Mouse (Mus musculus) liver, embryonic 12.5 days (tissue): ENCODE data around the gene Zic2. TPM values are rescaled to one million over a fixed set of nuclear protein-coding genes. Genes with fewer than 3 reads are reported as not detected.

Experiments used
- ATAC-seq: fragments of 200-750 bp; cut with Nextera tagmentation; 2 replicates; pipeline ENCODE4 v1.8.0; 2017; ENCODE audit warnings: moderate number of reproducible peaks, mild to moderate bottlenecking, moderate library complexity
- H3K27ac ChIP-seq: fragments of 300-500 bp; sonication (generic); 2 replicates; pipeline ENCODE4 v1.5.1; 2016; ENCODE audit warnings: mild to moderate bottlenecking
- H3K27me3 ChIP-seq: fragments of 300-500 bp; sonication (generic); replicated peaks from 2 replicates; pipeline ENCODE4 v1.6.1; 2016; ENCODE audit warnings: mild to moderate bottlenecking, moderate library complexity
- H3K36me3 ChIP-seq: fragments of 300-500 bp; sonication (generic); 2 replicates; pipeline ENCODE4 v1.6.1; 2016; ENCODE audit warnings: mild to moderate bottlenecking, moderate library complexity
- H3K4me1 ChIP-seq: fragments of 300-500 bp; sonication (generic); 2 replicates; pipeline ENCODE4 v1.6.1; 2016
- H3K4me2 ChIP-seq: fragments of 300-500 bp; sonication (generic); 2 replicates; pipeline ENCODE4 v1.6.1; 2016; ENCODE audit warnings: mild to moderate bottlenecking, moderate library complexity
- H3K4me3 ChIP-seq: fragments of 300-500 bp; sonication (generic); 2 replicates; pipeline ENCODE4 v1.5.1; 2016; ENCODE audit warnings: mild to moderate bottlenecking, moderate library complexity
- H3K9ac ChIP-seq: fragments of 300-500 bp; sonication (generic); 2 replicates; pipeline ENCODE4 v1.6.1; 2016; ENCODE audit warnings: mild to moderate bottlenecking, moderate library complexity
- H3K9me3 ChIP-seq: fragments of 300-500 bp; sonication (generic); replicated peaks from 2 replicates; pipeline ENCODE4 v1.6.1; 2016; ENCODE audit warnings: mild to moderate bottlenecking, moderate library complexity
- WGBS: fragments of 180-500 bp; shearing (Covaris S2); methylation state at CpG from one replicate; pipeline ENCODE4 v1.1.7; 2016; ENCODE audit not compliant: insufficient replicate concordance; 5-methylcytosine and 5-hydroxymethylcytosine counted together
- polyA plus RNA-seq: library from polyadenylated mRNA; unstranded; fragments of >200 nt; fragmentation: Nextera tagmentation; extraction: Ambion mirVana; gene quantifications from 2 replicates; pipeline ENCODE4 v1.2.1, GENCODE M21; 2016

Zic2 gene
- polyA plus RNA-seq, 1 experiment from 2014 or later, result not detected

DNA sequence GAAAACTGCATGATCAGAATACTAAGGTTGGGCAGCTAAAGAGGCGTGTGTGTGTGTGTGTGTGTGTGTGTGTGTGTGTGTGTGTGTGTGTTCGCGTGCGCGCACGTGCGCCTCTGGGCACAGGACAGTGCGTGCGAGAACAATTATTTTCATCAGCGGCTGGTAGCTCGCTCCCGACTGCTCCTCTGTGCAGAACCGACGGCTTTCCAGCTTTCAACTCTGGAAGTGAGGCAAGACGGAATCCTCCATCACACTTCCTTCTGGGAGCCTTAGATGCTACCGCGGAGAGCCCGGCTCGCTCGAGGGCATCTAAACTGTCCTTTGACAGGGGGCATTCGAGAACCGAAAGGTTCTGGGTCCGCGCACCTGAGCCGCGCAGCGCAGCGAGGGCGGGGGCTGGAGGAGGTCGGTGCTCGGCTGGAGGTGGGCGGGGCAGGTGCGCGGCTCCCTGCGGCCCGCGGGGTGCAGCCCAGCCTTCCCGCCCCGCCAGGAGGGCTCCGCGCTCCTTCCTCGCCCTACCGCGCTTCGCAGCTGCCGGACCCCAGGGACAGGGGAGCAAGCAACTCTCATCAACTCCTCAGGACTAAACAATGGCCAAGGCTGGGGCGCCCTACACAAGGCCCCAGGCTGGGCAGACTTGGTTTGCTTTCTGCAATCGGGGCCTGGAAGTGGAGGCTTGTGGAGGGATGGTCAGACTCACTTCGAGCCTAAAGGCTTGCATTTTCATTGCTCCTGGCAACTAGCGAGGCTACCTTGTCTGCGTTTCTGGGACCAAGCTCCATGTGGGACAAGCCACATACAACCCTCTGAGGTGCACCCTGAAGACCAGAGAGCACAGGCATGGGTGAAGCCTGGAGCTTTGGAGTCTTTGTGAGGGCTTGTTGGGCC is 15.4 kb downstream of the Zic2 start, which contains the start of gene Gm10837:
Gm10837 (plus strand) TSS at position 146 of the 888 bp plus-strand sequence.
- peak within 1 kb of the TSS; percentile 49 for H3K4me2 ChIP-seq
- H3K9ac ChIP-seq, result no peak within 1 kb of the TSS
- no peak for ATAC-seq
- peaks cover 75% of the 10 kb centered on the region for H3K27me3 ChIP-seq
- no peaks in the 10 kb centered on the region for H3K36me3 ChIP-seq
- 3% methylated on average over 51 of the region's 51 CpGs for WGBS
- H3K9me3 ChIP-seq, result no peaks in the 10 kb centered on the region
- peaks cover 7% of the 10 kb centered on the region for H3K4me1 ChIP-seq
- peak within 1 kb of the TSS; percentile 27 for H3K4me3 ChIP-seq
- no peak within 1 kb of the TSS for H3K27ac ChIP-seq

DNA sequence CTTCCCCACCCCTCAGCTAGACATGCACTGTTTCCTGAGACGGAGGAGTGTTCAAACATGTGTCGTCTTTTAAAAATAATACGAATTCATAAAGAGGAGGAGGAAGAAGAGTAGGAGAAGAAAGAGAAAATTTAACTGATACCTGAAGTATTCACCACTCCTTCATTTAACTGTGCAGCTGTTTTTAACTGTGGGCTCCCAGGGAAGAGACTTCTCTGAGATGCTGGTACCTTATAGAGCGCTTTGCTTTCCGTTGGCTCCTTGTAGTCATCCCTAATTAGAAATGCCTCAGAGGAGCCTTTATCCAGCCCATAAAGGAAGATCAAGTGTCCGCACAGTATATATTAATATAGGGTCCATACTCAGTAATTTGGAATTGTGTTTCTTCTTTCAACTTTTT is 16.3 kb downstream of the Zic2 start:
- Histone ChIP-seq H3K36me3 (no peaks in the 10 kb centered on the region), H3K4me1 (peaks cover 7% of the 10 kb centered on the region), H3K9me3 (no peaks in the 10 kb centered on the region), H3K27me3 (peaks cover 71% of the 10 kb centered on the region), H3K27ac (no peak overlapping the region), H3K9ac (no peak overlapping the region), H3K4me3 (no peak overlapping the region), H3K4me2 (no peak overlapping the region)
- ATAC-seq, result no peak
- WGBS, result 64% methylated on average over 6 of the region's 6 CpGs

DNA sequence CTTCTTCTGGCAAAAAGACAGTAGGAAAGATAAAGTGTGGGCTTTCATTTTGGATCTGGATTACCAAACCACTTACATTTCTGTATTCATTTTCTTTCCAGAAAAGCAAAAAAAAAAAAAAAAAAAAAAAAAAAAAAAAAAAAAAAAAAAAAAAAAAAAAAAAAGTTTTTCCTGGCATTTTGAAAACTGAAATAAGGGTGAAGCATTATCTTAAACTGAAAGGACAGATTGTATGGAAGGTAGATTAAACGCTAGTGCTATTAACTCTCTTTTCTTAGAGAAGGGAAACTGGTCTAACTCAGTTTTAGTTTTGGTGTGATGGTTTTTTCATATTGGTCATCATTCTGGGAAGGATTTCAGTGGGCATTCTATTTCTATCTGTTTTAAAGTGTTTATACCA is 16.8 kb downstream of the Zic2 start:
- H3K4me1 ChIP-seq, result peaks cover 7% of the 10 kb centered on the region
- no peak overlapping the region for H3K4me3 ChIP-seq
- no peaks in the 10 kb centered on the region for H3K36me3 ChIP-seq
- ATAC-seq, result no peak
- H3K27me3 ChIP-seq, result peaks cover 69% of the 10 kb centered on the region
- no peaks in the 10 kb centered on the region for H3K9me3 ChIP-seq
- 51% methylated on average over 1 of the region's 1 CpGs for WGBS
- H3K9ac ChIP-seq, result no peak overlapping the region
- H3K27ac ChIP-seq, result no peak overlapping the region
- H3K4me2 ChIP-seq, result no peak overlapping the region

DNA sequence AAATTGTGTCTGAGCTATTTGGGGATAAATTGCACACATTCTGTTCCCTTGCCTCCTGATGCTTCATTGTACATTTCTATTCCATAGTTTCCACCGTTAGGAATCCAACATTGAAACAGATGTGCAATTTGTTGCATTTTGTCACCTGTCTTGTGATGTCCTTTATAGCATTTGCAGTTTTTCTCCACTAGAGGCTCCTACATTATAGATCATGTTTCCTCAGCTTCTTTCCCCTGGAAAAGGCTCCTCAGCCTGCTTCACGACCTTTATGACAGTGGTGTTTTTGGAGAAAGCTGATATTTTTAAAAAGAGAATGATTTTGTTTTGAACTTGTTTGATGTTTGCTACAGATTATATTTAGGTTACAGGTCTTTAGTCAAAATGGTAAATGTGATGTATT is 33.8 kb downstream of the Zic2 start:
- no peak overlapping the region for H3K4me2 ChIP-seq
- H3K4me3 ChIP-seq, result no peak overlapping the region
- 20% methylated on average over 2 of the region's 2 CpGs for WGBS
- H3K9me3 ChIP-seq, result no peaks in the 10 kb centered on the region
- H3K4me1 ChIP-seq, result no peaks in the 10 kb centered on the region
- no peaks in the 10 kb centered on the region for H3K36me3 ChIP-seq
- no peak overlapping the region for H3K27ac ChIP-seq
- no peak for ATAC-seq
- H3K27me3 ChIP-seq, result 0 out of 2 replicates have a peak, but pooled peaks cover 4% of the 10 kb centered on the region
- no peak overlapping the region for H3K9ac ChIP-seq

DNA sequence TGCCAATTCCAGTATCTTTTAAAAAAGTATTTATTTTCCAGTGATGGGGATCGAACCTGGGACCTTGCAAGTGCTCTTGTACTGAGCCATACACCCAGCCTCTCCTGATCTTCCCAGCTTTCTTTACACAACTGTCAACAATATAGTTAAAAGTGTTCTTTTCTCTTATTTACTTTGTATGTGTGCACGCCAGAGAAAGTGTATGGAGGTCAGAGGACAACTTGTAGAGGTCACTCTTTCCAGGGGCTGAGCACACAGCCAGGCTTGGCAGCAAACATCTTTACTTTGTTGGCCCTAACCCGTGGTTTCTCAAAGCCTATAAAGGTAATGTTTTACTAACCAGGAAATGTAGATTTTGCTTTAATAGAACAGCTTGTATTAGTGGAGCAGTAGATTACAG is 36.3 kb downstream of the Zic2 start:
- Histone ChIP-seq H3K27ac (no peak overlapping the region), H3K4me3 (no peak overlapping the region), H3K9ac (no peak overlapping the region), H3K36me3 (no peaks in the 10 kb centered on the region), H3K4me1 (no peaks in the 10 kb centered on the region), H3K4me2 (no peak overlapping the region), H3K27me3 (0 out of 2 replicates have a peak, but pooled peaks cover 4% of the 10 kb centered on the region), H3K9me3 (no peaks in the 10 kb centered on the region)
- 36% methylated on average over 3 of the region's 3 CpGs for WGBS
- no peak for ATAC-seq

DNA sequence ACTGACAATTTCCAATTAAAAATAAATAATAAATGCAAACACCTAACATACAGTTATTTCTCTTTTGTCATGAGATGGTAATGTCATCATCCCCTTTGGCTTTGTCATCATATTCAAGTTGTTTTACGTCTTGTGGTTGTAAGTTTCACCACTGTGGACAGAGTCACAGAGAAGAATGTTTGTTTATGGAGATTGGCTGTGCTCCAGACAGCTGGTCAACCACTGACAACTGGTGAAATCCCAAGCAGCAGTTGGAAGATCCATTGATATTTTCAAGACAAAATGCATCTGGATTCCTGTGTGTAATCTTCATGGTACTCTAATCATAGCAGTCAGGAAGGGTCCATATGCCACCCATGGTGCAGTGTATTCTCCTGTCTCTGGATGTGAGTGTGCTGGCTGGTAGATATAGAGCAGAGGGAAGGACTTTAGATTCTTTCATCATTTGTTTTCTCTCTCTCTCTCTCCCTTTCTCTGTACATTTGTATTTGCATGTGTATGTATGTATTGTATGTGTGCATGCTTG is 38.3 kb downstream of the Zic2 start:
- H3K27me3 ChIP-seq, result 0 out of 2 replicates have a peak, but pooled peaks cover 4% of the 10 kb centered on the region
- no peaks in the 10 kb centered on the region for H3K36me3 ChIP-seq
- no peak overlapping the region for H3K9ac ChIP-seq
- ATAC-seq, result no peak
- no peak overlapping the region for H3K4me2 ChIP-seq
- H3K9me3 ChIP-seq, result no peaks in the 10 kb centered on the region
- H3K27ac ChIP-seq, result no peak overlapping the region
- 62% methylated on average over 1 of the region's 1 CpGs for WGBS
- no peak overlapping the region for H3K4me3 ChIP-seq
- no peaks in the 10 kb centered on the region for H3K4me1 ChIP-seq

DNA sequence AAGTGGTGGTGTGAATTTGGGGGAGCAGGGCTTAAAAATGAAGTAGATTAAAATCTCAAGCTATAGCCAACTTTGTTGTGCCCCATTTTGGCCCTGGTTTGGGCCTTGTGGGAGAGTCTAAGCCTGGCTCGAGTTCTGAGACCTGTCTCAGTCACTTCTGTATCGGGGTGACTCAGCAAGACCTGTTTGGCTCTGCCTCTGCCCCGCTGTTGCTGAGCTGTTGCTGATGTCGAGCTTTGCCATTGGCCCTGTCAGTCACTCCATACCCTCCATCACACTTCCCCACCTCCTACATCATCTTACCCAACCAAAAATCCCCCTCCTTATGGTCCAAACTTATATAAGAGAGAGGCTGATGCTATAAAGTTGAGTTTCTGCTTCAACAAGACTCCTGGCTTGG is 53.2 kb downstream of the Zic2 start:
- Histone ChIP-seq H3K27me3 (no peaks in the 10 kb centered on the region), H3K9ac (no peak overlapping the region), H3K27ac (no peak overlapping the region), H3K4me1 (peaks cover 2% of the 10 kb centered on the region; the same call in 1 of the 2 replicates), H3K36me3 (no peaks in the 10 kb centered on the region), H3K4me2 (no peak overlapping the region), H3K4me3 (no peak overlapping the region), H3K9me3 (no peaks in the 10 kb centered on the region)
- no peak for ATAC-seq
- WGBS, result 62% methylated on average over 4 of the region's 4 CpGs

Other genes starting within 250 kb of the Zic2 start
- gene Gm5089, start 24.3 kb upstream of the Zic2 start, polyA plus RNA-seq, result not detected in 2 replicates
- gene Zic5, start 9.8 kb upstream of the Zic2 start, polyA plus RNA-seq, result not detected in 2 replicates
- gene Gm10837, start 15.2 kb downstream of the Zic2 start, polyA plus RNA-seq, result not detected in 2 replicates
- gene Pcca, start 58.9 kb downstream of the Zic2 start, polyA plus RNA-seq, result 13.3 and 14.2 TPM in 2 replicates